Mouse (Mus musculus): ENCODE data around the gene Il1rapl2. TPM values are rescaled to one million over a fixed set of nuclear protein-coding genes. Genes with fewer than 3 reads are reported as not detected.

Il1rapl2 gene
- polyA plus RNA-seq, 1 experiment from 2014 or later: 0.04 TPM

GRCm38 (mm10) chrX:137805484-137806200, 235.2 kb downstream of the Il1rapl2 start:
- Histone ChIP-seq H3K9me3 (ENCODE audit: control insufficient read depth, low read length) (no peaks in the 10 kb centered on the region), H3K9ac (ENCODE audit: low read length) (no peak overlapping the region), H3K27me3 (ENCODE audit: control insufficient read depth, insufficient read depth, low read depth, low read length) (no peaks in the 10 kb centered on the region), H3K4me2 (ENCODE audit: low read depth, low read length) (no peak overlapping the region), H3K4me1 (replicated peaks; ENCODE audit: control insufficient read depth, insufficient read depth, low read length) (no peaks in the 10 kb centered on the region), H3K4me3 (ENCODE audit: low read length) (no peak overlapping the region), H3K36me3 (ENCODE audit: control insufficient read depth, insufficient read depth, low read length) (no peaks in the 10 kb centered on the region), H3K27ac (ENCODE audit: low read length) (no peak overlapping the region)
- 57% methylated on average over 6 of the region's 6 CpGs for WGBS
- no peak for ATAC-seq (ENCODE audit: low read depth)

DNA sequence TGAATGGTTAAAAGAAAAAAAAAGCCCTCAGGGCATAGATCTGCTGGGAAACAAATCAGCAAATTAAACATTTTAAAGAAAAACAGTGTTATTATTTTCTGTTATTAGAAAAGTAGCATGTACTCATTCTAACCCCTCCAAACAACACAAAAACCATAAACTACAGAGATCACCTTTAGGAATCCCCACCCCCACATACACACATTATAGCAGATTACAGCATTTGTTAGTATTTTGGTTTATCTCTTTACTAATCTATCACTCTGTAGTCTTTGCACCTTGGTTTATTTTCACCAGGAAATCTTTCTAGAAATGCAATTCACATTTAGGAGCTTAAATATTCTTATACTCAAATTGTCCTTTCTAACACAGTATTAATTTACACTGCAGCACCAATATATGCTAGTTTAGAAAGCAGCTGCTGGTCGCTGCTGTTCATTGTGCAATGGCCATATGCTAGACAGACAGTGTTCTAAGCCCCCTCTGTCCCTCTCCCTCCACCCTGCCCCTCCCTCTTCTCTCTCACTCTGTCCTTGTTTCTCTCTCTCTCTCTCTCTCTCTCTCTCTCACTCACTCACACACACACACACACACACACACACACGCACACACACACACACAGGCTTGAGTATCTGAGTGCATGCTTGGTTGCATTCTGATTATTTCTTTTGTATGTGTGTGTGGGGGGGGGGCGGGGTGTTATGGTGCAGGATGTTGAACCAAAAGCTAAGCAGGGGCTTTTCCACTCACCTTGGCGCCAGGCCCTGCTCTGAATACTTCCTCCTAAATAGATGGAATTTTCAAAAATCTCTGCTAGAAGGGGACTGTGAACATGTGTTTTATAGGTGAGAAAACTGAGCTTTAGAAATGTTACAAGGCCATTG, 236.1 kb downstream of the Il1rapl2 start:
- H3K36me3 ChIP-seq (ENCODE audit: control insufficient read depth, insufficient read depth, low read length): no peaks in the 10 kb centered on the region
- no peaks in the 10 kb centered on the region for H3K9me3 ChIP-seq (ENCODE audit: control insufficient read depth, low read length)
- no peaks in the 10 kb centered on the region for H3K27me3 ChIP-seq (ENCODE audit: control insufficient read depth, insufficient read depth, low read depth, low read length)
- 56% methylated on average over 4 of the region's 4 CpGs for WGBS
- no peak overlapping the region for H3K9ac ChIP-seq (ENCODE audit: low read length)
- no peak overlapping the region for H3K4me2 ChIP-seq (ENCODE audit: low read depth, low read length)
- H3K27ac ChIP-seq (ENCODE audit: low read length): no peak overlapping the region
- H3K4me1 ChIP-seq (replicated peaks; ENCODE audit: control insufficient read depth, insufficient read depth, low read length): no peaks in the 10 kb centered on the region
- no peak overlapping the region for H3K4me3 ChIP-seq (ENCODE audit: low read length)
- ATAC-seq (ENCODE audit: low read depth): no peak

DNA sequence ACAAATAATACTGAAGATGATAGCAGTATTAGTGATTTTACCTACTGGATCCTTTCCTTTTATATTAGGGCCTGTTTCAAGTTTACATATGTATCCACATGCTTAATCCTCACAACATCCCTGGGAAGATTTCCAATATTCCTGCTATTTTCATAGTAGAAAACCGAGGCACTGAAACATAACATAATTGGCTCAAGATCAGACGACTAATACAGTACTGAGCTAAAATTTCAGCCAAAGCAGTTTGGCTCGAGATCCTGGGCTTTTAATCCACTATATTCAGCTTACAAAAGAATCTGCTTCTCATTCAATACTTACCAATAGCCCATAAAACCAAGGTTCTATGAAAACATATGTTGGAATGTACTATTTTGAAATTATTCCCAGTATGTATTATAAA, 239.1 kb downstream of the Il1rapl2 start:
- Histone ChIP-seq H3K9me3 (ENCODE audit: control insufficient read depth, low read length) (no peaks in the 10 kb centered on the region), H3K4me3 (ENCODE audit: low read length) (no peak overlapping the region), H3K9ac (ENCODE audit: low read length) (no peak overlapping the region), H3K4me2 (ENCODE audit: low read depth, low read length) (no peak overlapping the region), H3K27ac (ENCODE audit: low read length) (no peak overlapping the region), H3K27me3 (ENCODE audit: control insufficient read depth, insufficient read depth, low read depth, low read length) (no peaks in the 10 kb centered on the region), H3K36me3 (ENCODE audit: control insufficient read depth, insufficient read depth, low read length) (no peaks in the 10 kb centered on the region), H3K4me1 (replicated peaks; ENCODE audit: control insufficient read depth, insufficient read depth, low read length) (no peaks in the 10 kb centered on the region)
- no peak for ATAC-seq (ENCODE audit: low read depth)
- WGBS: 36% methylated on average over 3 of the region's 3 CpGs

GRCm38 (mm10) chrX:137812151-137812550, 241.7 kb downstream of the Il1rapl2 start:
- Histone ChIP-seq H3K36me3 (ENCODE audit: control insufficient read depth, insufficient read depth, low read length) (no peaks in the 10 kb centered on the region), H3K27ac (ENCODE audit: low read length) (no peak overlapping the region), H3K4me3 (ENCODE audit: low read length) (no peak overlapping the region), H3K9ac (ENCODE audit: low read length) (no peak overlapping the region), H3K27me3 (ENCODE audit: control insufficient read depth, insufficient read depth, low read depth, low read length) (no peaks in the 10 kb centered on the region), H3K9me3 (ENCODE audit: control insufficient read depth, low read length) (no peaks in the 10 kb centered on the region), H3K4me2 (ENCODE audit: low read depth, low read length) (no peak overlapping the region), H3K4me1 (replicated peaks; ENCODE audit: control insufficient read depth, insufficient read depth, low read length) (no peaks in the 10 kb centered on the region)
- WGBS: 46% methylated on average over 1 of the region's 1 CpGs
- ATAC-seq (ENCODE audit: low read depth): no peak

- H3K27ac ChIP-seq (ENCODE audit: low read length): no peak overlapping the region
- no peaks in the 10 kb centered on the region for H3K9me3 ChIP-seq (ENCODE audit: control insufficient read depth, low read length)
- no peak overlapping the region for H3K4me2 ChIP-seq (ENCODE audit: low read depth, low read length)
- no peak for ATAC-seq (ENCODE audit: low read depth)
- H3K27me3 ChIP-seq (ENCODE audit: control insufficient read depth, insufficient read depth, low read depth, low read length): no peaks in the 10 kb centered on the region
- no peak overlapping the region for H3K9ac ChIP-seq (ENCODE audit: low read length)
- no peak overlapping the region for H3K4me3 ChIP-seq (ENCODE audit: low read length)
- H3K36me3 ChIP-seq (ENCODE audit: control insufficient read depth, insufficient read depth, low read length): no peaks in the 10 kb centered on the region
- 48% methylated on average over 3 of the region's 3 CpGs for WGBS
- no peaks in the 10 kb centered on the region for H3K4me1 ChIP-seq (replicated peaks; ENCODE audit: control insufficient read depth, insufficient read depth, low read length)
Observed at GRCm38 (mm10) chrX:137848936-137849335, 278.5 kb downstream of the Il1rapl2 start.

- Histone ChIP-seq H3K4me1 (replicated peaks; ENCODE audit: control insufficient read depth, insufficient read depth, low read length) (no peaks in the 10 kb centered on the region), H3K9me3 (ENCODE audit: control insufficient read depth, low read length) (no peaks in the 10 kb centered on the region)
- ATAC-seq (ENCODE audit: low read depth): no peak
Observed at GRCm38 (mm10) chrX:137923490-137923889, 353.1 kb downstream of the Il1rapl2 start.

DNA sequence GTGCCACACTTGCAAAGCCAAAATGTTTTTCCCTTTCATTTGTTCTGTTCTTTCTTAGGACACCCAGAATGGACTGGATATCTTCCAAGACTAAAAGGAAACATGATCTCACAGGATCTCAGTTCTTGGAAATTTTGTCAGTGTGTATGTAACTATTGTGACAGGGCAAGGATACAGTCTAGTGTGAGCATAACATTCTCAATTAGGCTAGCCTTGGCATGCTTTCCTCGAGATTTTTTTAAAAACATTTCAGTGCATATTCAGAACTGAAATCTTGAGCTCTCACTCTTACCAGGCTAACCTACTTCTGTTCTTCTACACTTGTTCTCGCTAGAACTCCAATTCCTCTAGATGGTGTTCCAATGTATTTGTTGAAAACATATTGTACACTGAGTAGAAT, 356.4 kb downstream of the Il1rapl2 start:
- Histone ChIP-seq H3K4me1 (replicated peaks; ENCODE audit: control insufficient read depth, insufficient read depth, low read length) (no peaks in the 10 kb centered on the region), H3K36me3 (ENCODE audit: control insufficient read depth, insufficient read depth, low read length) (no peaks in the 10 kb centered on the region), H3K27me3 (ENCODE audit: control insufficient read depth, insufficient read depth, low read depth, low read length) (no peaks in the 10 kb centered on the region), H3K9ac (ENCODE audit: low read length) (no peak overlapping the region), H3K27ac (ENCODE audit: low read length) (no peak overlapping the region), H3K4me3 (ENCODE audit: low read length) (no peak overlapping the region), H3K9me3 (ENCODE audit: control insufficient read depth, low read length) (no peaks in the 10 kb centered on the region), H3K4me2 (ENCODE audit: low read depth, low read length) (no peak overlapping the region)
- WGBS: 56% methylated on average over 2 of the region's 2 CpGs
- ATAC-seq (ENCODE audit: low read depth): no peak

More at GRCm38 (mm10) chrX:137923490-137923889, 353.1 kb downstream of the Il1rapl2 start:
- Histone ChIP-seq H3K4me3 (ENCODE audit: low read length) (no peak overlapping the region), H3K9ac (ENCODE audit: low read length) (no peak overlapping the region), H3K27me3 (ENCODE audit: control insufficient read depth, insufficient read depth, low read depth, low read length) (no peaks in the 10 kb centered on the region), H3K36me3 (ENCODE audit: control insufficient read depth, insufficient read depth, low read length) (no peaks in the 10 kb centered on the region), H3K27ac (ENCODE audit: low read length) (no peak overlapping the region), H3K4me2 (ENCODE audit: low read depth, low read length) (no peak overlapping the region)

DNA sequence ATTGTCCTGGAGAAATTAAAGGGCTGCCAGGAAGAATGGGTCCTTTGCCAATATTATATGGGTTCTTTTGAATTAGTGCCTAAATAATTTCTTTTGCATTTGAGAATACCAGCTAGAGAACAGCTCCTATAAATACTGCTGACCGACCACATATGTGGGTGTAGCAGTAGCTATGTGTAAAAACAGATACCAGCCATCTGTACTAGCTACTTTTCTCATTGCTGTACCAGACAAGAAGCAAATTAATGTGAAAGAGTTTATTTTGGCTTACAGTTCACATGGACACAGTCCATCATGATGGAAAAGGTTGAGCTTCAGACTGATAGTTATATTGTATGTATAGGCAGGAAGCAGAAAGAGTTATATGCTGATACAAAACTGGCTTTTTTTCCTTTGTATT, 377.3 kb downstream of the Il1rapl2 start:
- WGBS: 57% methylated on average over 1 of the region's 1 CpGs
- Histone ChIP-seq H3K4me1 (replicated peaks; ENCODE audit: control insufficient read depth, insufficient read depth, low read length) (no peaks in the 10 kb centered on the region), H3K9me3 (ENCODE audit: control insufficient read depth, low read length) (no peaks in the 10 kb centered on the region), H3K27me3 (ENCODE audit: control insufficient read depth, insufficient read depth, low read depth, low read length) (no peaks in the 10 kb centered on the region), H3K4me2 (ENCODE audit: low read depth, low read length) (no peak overlapping the region), H3K27ac (ENCODE audit: low read length) (no peak overlapping the region), H3K9ac (ENCODE audit: low read length) (no peak overlapping the region), H3K4me3 (ENCODE audit: low read length) (no peak overlapping the region), H3K36me3 (ENCODE audit: control insufficient read depth, insufficient read depth, low read length) (no peaks in the 10 kb centered on the region)
- ATAC-seq (ENCODE audit: low read depth): no peak

DNA sequence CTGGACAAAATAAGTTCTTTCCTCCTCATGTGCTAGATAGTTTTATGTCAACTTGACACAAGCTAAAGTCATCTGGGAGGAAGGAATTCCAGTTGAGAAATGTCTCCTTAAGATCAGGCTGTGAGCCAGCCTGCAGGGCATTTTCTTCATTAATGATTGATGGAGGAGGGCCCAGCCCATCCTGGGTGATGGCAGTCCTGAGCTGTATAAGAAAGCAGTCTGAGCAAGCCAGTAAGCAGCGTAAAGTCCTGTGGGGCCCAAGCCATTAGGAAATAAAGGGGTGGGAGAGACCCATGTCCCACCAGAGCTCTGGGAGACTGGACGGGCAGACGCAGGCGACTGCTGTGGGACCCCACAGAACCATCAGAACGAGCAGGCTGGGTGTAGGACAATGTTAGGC, 400.9 kb downstream of the Il1rapl2 start:
- WGBS: 68% methylated on average over 5 of the region's 5 CpGs
- ATAC-seq (ENCODE audit: low read depth): no peak
- Histone ChIP-seq H3K9me3 (ENCODE audit: control insufficient read depth, low read length) (no peaks in the 10 kb centered on the region), H3K4me1 (replicated peaks; ENCODE audit: control insufficient read depth, insufficient read depth, low read length) (no peaks in the 10 kb centered on the region), H3K4me2 (ENCODE audit: low read depth, low read length) (no peak overlapping the region), H3K27me3 (ENCODE audit: control insufficient read depth, insufficient read depth, low read depth, low read length) (no peaks in the 10 kb centered on the region), H3K27ac (ENCODE audit: low read length) (no peak overlapping the region), H3K4me3 (ENCODE audit: low read length) (no peak overlapping the region), H3K36me3 (ENCODE audit: control insufficient read depth, insufficient read depth, low read length) (no peaks in the 10 kb centered on the region), H3K9ac (ENCODE audit: low read length) (no peak overlapping the region)

Measured in lung, embryonic 16.5 days (tissue).